Mouse (Mus musculus) left cerebral cortex, adult 18-20 months (tissue): Measurements from ENCODE around the gene Prkcg. TPM values are rescaled to one million over a fixed set of nuclear protein-coding genes. Genes with fewer than 3 reads are reported as not detected.
"Not testable (repeated sequence)": the region's sequence is repeated elsewhere in the genome, so short reads cannot be mapped to it uniquely, and the experiment has no call there.

Experiments
- DNase-seq, 2 experiments: peaks; one replicate each; pipeline ENCODE4 v3.0.0; 2021 to 2022; ENCODE audit warnings: low spot score in 2 of 2, mixed read lengths in 1 of 2
- long read RNA-seq, 2 experiments: library from polyadenylated mRNA; stranded (forward); transcript quantifications; one replicate each; pipeline ENCODE4 v2.0.0; 2021
- total RNA-seq, 2 experiments: library from RNA; stranded (reverse); gene quantifications; 2 replicates each; pipeline ENCODE4 v1.2.3; 2021

Prkcg gene
- total RNA-seq, result 100 to 1,000 TPM; 239 to 276 TPM
- long read RNA-seq, experiment 1, transcript Prkcg-201 (18 exons, 3,127 nt), result major isoform, 192 of 278 reads
- long read RNA-seq, experiment 1, partial matches to known transcripts, result 75 of 278 reads
- long read RNA-seq, experiment 1, other reads (novel, unspliced or antisense), result 11 of 278 reads
- long read RNA-seq, experiment 2, transcript Prkcg-201 (18 exons, 3,127 nt), result major isoform, 123 of 155 reads
- long read RNA-seq, experiment 2, partial matches to known transcripts, result 27 of 155 reads
- long read RNA-seq, experiment 2, other reads (novel, unspliced or antisense), result 5 of 155 reads

GRCm38 (mm10) chr7:3288976-3289970 is at the start of gene Prkcg, which contains the start of gene Myadm:
TSS of gene Prkcg (plus strand) at chr7:3289179.
TSS of gene Myadm (plus strand) at chr7:3289080.
- peak; percentile 74 to 79 for DNase-seq

GRCm38 (mm10) chr7:3239193-3239592 is 49.8 kb upstream of the Prkcg start:
- no peak for DNase-seq

- no peak for DNase-seq
Measured at GRCm38 (mm10) chr7:3260701-3261100, 28.3 kb upstream of the Prkcg start.

- no peak for DNase-seq
Measured at GRCm38 (mm10) chr7:3261446-3261845, 27.5 kb upstream of the Prkcg start.

- peak in 1 of 2 experiments; percentile 43 for DNase-seq
Measured at GRCm38 (mm10) chr7:3262789-3263188, 26.2 kb upstream of the Prkcg start.

GRCm38 (mm10) chr7:3264390-3265022 is 24.5 kb upstream of the Prkcg start:
- no peak for DNase-seq

- no peak for DNase-seq
Measured at GRCm38 (mm10) chr7:3265311-3265710, 23.7 kb upstream of the Prkcg start.

- no peak for DNase-seq
Measured at GRCm38 (mm10) chr7:3267261-3267660, 21.7 kb upstream of the Prkcg start.

GRCm38 (mm10) chr7:3267888-3268287 is 21.1 kb upstream of the Prkcg start:
- no peak for DNase-seq

- DNase-seq, result no peak
Measured at GRCm38 (mm10) chr7:3268291-3268690, 20.7 kb upstream of the Prkcg start.

- no peak for DNase-seq
Measured at GRCm38 (mm10) chr7:3272206-3272605, 16.8 kb upstream of the Prkcg start.

- no peak for DNase-seq
Measured at GRCm38 (mm10) chr7:3275455-3276170, 13.4 kb upstream of the Prkcg start.

- DNase-seq, result not testable (repeated sequence)
Measured at GRCm38 (mm10) chr7:3276781-3277180, 12.2 kb upstream of the Prkcg start.

GRCm38 (mm10) chr7:3280080-3280653 is 8.8 kb upstream of the Prkcg start:
- DNase-seq, result no peak

GRCm38 (mm10) chr7:3280654-3281153 is 8.3 kb upstream of the Prkcg start:
- peak in 1 of 2 experiments; percentile 47 for DNase-seq

GRCm38 (mm10) chr7:3281741-3282140 is 7.2 kb upstream of the Prkcg start:
- DNase-seq, result no peak

GRCm38 (mm10) chr7:3283081-3283875 is 5.7 kb upstream of the Prkcg start:
- DNase-seq, result no peak

GRCm38 (mm10) chr7:3284604-3285003 is 4.4 kb upstream of the Prkcg start:
- DNase-seq, result no peak

- DNase-seq, result no peak
Measured at GRCm38 (mm10) chr7:3286036-3286435, 2.9 kb upstream of the Prkcg start.
